Mouse (Mus musculus): ENCODE results near the gene Jam2. TPM values are rescaled to one million over a fixed set of nuclear protein-coding genes. Genes with fewer than 3 reads are reported as not detected.
A peak's percentile ranks its signal among the peaks of the same experiment; 100 is the strongest.

Jam2 gene
- total RNA-seq, 2 experiments from 2014 or later: not detected

DNA sequence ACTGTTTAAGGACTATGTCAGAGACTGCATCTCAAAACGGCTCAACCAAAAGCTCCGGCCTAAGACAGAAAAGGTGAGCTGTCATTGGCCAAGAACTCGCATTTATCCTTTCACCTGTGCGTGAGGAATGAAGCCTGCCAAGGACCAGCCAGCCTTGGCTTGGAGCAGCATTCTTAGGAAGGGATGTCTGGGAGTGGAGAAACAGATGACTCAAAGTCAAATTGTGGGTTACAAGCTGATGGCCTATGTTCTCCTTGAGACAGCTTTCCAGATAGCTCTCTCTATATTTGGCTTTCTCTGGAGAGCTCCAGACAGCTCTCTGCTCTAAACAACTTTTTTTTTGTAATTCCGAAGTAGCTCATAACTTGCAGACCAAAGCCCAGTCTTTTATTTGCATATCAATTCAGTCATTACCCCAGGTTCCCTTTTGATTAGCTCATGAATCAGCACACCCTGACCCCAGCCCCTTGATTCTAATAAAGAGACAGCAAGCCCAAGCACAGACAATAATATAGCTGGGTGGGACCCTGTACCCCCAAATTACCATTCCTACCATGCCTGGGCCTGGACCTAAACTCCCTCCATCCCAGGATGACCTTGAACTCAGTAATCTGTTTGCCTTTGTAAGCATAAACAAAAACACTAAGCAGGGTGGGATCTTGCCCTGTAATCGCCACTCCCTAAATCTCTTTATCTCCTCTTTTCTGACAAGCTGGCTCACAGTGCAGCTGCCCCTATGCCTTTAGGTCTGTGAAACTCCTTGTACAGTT lies 5.1 kb downstream of the Jam2 start:
- ATAC-seq (replicated peaks; ENCODE audit: poor library complexity, severe bottlenecking): no peak

- ATAC-seq (replicated peaks; ENCODE audit: poor library complexity, severe bottlenecking): no peak
Measured at GRCm38 (mm10) chr16:84779718-84780117, 5.8 kb downstream of the Jam2 start.

- no peak for ATAC-seq (replicated peaks; ENCODE audit: poor library complexity, severe bottlenecking)
Measured at GRCm38 (mm10) chr16:84783279-84783678, 9.4 kb downstream of the Jam2 start.

GRCm38 (mm10) chr16:84784966-84785365 lies 11.0 kb downstream of the Jam2 start:
- ATAC-seq (replicated peaks; ENCODE audit: poor library complexity, severe bottlenecking): no peak

DNA sequence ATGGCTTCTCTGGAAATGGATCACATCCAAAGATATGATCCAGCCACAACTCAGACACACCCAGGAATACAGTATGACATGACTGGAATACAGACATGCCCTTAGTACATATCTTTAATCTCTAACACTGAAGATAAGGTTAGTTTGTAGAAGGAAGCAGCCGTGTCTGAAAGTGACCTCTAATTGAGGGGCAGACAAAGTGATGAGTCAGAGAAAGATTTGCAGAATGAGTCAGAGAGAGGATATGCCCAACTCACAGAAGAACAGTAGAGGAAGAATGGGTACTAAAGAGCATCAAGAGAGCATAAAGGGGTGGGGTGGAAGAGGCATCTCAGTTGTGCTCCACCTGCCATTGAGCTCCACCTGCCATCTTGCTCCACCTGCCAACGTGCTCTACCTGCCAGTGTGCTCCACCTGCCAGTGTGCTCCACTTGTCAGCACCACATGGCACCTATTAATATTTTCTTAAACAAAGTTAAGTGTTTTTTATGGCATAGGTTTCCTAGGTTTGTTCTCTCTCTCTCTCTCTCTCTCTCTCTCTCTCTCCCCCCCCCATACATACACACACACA lies 16.8 kb downstream of the Jam2 start:
- ATAC-seq (replicated peaks; ENCODE audit: poor library complexity, severe bottlenecking): no peak

DNA sequence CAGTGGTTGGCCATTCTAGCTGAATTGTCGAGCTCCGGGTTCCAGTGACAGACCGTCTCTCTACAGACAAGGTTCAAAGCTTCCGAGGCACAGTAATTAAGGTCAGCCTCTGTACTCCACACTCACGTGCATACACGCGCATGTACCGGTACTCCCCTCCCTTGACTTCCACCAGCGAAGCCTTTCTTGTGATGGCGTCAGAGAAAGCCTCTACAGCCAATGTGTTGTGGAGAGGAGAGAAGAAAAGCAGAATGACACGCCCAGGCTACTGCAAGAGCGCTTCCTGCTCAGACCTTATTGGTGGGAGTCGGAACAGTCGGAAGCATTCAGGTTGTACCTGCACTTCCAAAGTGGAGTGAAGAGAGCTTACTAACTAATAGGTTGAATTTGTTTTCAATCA lies 19.5 kb downstream of the Jam2 start:
- no peak for ATAC-seq (replicated peaks; ENCODE audit: poor library complexity, severe bottlenecking)

DNA sequence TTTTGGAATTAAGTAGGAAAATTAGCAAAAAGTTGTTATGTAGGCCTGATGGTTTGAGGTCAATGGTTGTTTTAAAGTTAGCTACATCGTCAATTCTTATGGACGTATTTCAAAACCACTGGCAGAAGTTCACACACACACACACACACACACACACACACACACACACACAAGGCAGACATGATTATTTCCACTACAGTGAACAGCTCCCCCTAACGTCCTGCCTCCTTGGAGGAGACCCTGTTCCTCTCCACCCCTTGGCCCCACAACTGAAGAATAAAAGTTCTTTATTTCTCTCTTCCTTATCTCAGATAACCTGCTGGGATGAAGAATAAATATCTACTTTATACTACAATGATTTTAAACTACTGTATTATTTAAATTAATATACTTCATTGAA lies 21.4 kb downstream of the Jam2 start:
- ATAC-seq (replicated peaks; ENCODE audit: poor library complexity, severe bottlenecking): no peak

GRCm38 (mm10) chr16:84796678-84797077 lies 22.8 kb downstream of the Jam2 start:
- no peak for ATAC-seq (replicated peaks; ENCODE audit: poor library complexity, severe bottlenecking)

- no peak for ATAC-seq (replicated peaks; ENCODE audit: poor library complexity, severe bottlenecking)
Measured at GRCm38 (mm10) chr16:84800038-84800437, 26.1 kb downstream of the Jam2 start.

DNA sequence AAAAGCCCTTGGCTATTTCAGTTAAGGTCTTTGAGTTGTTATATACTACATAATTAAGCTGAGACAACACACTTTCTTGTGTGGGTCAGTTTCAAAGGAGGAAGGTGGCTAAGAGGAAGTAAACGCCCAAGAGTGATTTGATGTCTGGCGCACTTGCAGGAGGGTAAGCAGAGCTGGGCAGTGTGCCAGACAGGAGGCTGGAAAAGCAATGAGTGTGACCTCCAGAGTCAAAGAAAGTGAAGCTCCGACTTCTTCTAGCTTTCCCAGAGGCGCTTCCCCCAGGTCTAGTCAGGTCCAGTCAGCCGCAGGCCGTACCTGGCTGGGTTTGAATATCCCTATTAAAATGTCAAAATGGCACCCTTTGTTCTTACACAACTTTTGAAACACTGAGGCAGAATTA lies 28.3 kb downstream of the Jam2 start:
- ATAC-seq (replicated peaks; ENCODE audit: poor library complexity, severe bottlenecking): peak; percentile 85

DNA sequence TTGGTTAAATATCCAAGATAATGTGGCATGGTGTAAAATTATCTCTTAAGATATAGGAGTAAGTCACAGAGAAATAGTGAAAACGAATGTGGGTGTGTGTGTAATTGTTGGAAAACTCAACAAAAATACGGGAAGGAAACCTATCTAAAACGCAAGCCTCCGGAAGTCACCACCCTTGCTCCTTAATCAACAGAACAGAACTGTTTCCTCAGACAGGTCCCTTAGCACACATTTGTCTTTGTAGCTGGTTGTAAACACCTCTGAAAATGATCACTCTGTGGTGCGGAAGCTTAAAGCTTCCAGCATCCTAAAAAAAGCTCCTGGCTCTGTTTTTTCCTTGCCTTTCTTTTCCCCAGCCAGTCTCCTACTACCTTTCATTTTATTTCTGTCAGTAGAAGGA lies 30.9 kb downstream of the Jam2 start:
- ATAC-seq (replicated peaks; ENCODE audit: poor library complexity, severe bottlenecking): no peak

DNA sequence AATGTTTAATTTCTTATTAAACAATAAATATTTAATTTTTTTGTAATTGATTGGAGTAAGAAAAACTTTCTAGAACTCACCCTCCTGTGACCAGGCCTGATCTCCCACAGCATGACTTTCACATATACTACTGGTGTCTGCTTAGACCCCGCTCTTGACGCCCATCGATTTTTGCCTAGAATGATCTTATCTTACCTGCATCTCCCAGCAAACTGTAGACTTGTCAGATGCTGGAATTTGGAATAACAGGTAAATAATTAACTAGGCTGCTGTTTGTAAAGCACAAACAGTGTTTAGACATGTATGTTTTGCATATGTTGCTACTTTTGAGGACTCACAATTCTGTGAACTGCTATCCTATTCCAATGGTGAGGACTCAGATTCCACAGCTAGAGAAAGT lies 32.3 kb downstream of the Jam2 start:
- no peak for ATAC-seq (replicated peaks; ENCODE audit: poor library complexity, severe bottlenecking)

- no peak for ATAC-seq (replicated peaks; ENCODE audit: poor library complexity, severe bottlenecking)
Measured at GRCm38 (mm10) chr16:84807874-84808273, 34.0 kb downstream of the Jam2 start.

- no peak for ATAC-seq (replicated peaks; ENCODE audit: poor library complexity, severe bottlenecking)
Measured at GRCm38 (mm10) chr16:84810254-84810653, 36.3 kb downstream of the Jam2 start.

- peak; percentile 19 for ATAC-seq (replicated peaks; ENCODE audit: poor library complexity, severe bottlenecking)
Measured at GRCm38 (mm10) chr16:84813852-84814251, 39.9 kb downstream of the Jam2 start.

DNA sequence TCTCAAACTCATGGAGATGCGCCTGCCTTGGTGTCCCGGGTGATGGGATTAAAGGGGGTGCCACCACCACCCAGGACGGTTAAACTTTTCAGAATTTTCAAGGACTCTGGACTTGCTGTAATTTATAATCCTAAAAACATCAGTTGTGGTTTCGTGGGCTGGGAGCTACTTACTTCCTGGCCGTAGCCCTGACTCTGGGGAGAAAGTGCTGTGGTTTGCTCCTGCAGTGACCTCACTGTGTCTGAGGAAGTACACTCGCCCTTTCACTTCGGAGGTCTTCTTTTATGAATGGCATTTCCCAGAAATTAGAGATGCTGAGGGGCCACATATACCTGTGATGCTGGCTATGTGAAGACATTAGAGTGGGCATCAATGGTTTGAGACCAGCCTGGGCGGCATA lies 40.6 kb downstream of the Jam2 start:
- ATAC-seq (replicated peaks; ENCODE audit: poor library complexity, severe bottlenecking): peak; percentile 88

- ATAC-seq (replicated peaks; ENCODE audit: poor library complexity, severe bottlenecking): peak; percentile 48
Measured at GRCm38 (mm10) chr16:84817423-84817822, 43.5 kb downstream of the Jam2 start.

GRCm38 (mm10) chr16:84825009-84825408 lies 51.1 kb downstream of the Jam2 start:
- no peak for ATAC-seq (replicated peaks; ENCODE audit: poor library complexity, severe bottlenecking)

DNA sequence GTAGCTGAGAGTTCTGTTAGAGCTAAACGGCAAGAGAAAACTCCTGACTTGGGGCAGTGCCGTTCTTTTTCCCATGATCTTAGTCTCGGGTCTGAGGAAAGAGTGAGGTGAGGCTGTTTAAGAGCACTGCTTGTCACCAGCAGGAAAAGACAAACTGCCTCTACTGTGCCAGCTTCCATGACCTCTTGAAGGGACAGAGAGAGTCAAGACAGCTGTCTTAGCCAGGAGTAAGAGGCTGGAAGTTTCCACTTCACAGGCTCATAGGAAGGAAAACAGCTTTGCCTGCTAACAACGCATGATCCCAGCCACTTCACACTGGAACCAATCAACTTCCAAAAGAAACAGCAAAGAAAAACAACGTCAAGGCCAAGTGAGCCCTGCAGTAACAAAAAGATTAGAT lies 57.8 kb downstream of the Jam2 start:
- no peak for ATAC-seq (replicated peaks; ENCODE audit: poor library complexity, severe bottlenecking)

- no peak for ATAC-seq (replicated peaks; ENCODE audit: poor library complexity, severe bottlenecking)
Measured at GRCm38 (mm10) chr16:84832736-84833135, 58.8 kb downstream of the Jam2 start.

GRCm38 (mm10) chr16:84834344-84834743 lies 60.4 kb downstream of the Jam2 start:
- no peak for ATAC-seq (replicated peaks; ENCODE audit: poor library complexity, severe bottlenecking)

GRCm38 (mm10) chr16:84834745-84835440 lies 61.0 kb downstream of the Jam2 start, which contains the start of gene Gabpa:
Gene Gabpa, plus strand, starts transcription at chr16:84834925.
- peak; percentile 89 for ATAC-seq (replicated peaks; ENCODE audit: poor library complexity, severe bottlenecking)

All from granulocyte monocyte progenitor cell, adult 5-6 weeks (primary cell).